Mouse (Mus musculus): Measurements from ENCODE around the gene Acadvl. TPM values are rescaled to one million over a fixed set of nuclear protein-coding genes. Genes with fewer than 3 reads are reported as not detected.
A peak's percentile ranks its signal among the peaks of the same experiment; 100 is the strongest.

The Acadvl gene
- polyA plus RNA-seq, 1 experiment: 87.8 TPM

DNA sequence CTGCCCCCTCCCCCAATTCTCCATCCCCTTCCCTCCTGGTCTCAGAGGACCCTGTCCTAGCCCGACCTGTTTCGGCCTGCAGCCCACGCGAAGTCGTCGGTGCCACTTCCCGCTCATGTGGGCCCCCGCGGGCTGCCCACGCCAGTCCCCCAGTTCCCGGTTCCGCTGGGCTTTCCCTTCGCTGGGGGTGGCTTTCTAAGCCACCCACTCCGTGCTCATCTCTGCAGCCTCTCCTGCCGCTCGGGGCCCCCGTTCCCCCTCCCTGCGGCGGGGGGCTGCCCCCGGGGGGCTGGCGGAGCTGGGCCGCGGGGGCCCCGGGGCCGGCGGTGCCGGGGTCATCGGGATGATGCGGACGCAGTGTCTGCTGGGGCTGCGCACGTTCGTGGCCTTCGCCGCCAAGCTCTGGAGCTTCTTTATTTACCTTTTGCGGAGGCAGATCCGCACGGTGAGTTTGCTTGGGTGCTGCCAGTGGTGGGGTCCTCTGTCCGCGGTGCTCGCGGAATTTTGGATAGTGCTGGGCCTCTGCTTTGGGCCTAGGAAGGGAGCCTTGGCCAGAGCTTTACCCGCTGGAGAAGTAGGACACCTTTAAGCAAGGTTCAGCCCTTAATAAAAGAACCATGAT lies 34.0 kb downstream of the Acadvl start, which contains the start of gene Ctdnep1:
Gene Ctdnep1, plus strand, starts transcription at position 16 of the 622 bp plus-strand sequence.
- peaks cover 55% of the 10 kb centered on the region for H3K36me3 ChIP-seq (ENCODE audit: control insufficient read depth, insufficient read depth)
- peaks cover 80% of the 10 kb centered on the region for H3K79me2 ChIP-seq (ENCODE audit: control insufficient read depth, insufficient read depth)
- TF ChIP-seq USF1 (IDR thresholded peaks at IDR 0.05; ENCODE audit: low read depth) (no peak), MAX (IDR thresholded peaks at IDR 0.05) (no peak), CTCF (IDR thresholded peaks at IDR 0.05; ENCODE audit: control insufficient read depth, insufficient read depth, insufficient read length) (no peak), MYOD1 (IDR thresholded peaks at IDR 0.05; ENCODE audit: control insufficient read depth, insufficient read length, low read depth) (no peak), MYOG (IDR thresholded peaks at IDR 0.05; ENCODE audit: control insufficient read depth, extremely low read depth, insufficient read length) (no peak), CEBPB (IDR thresholded peaks at IDR 0.05; ENCODE audit: low read depth) (no peak), FOSL1 (IDR thresholded peaks at IDR 0.05; ENCODE audit: insufficient read depth, low read length, poor library complexity, severe bottlenecking) (no peak)
- H3ac ChIP-seq (ENCODE audit: control insufficient read depth, insufficient read length, low read depth): peak within 1 kb of the TSS; percentile 97
- peaks cover 66% of the 10 kb centered on the region for H3K79me3 ChIP-seq (ENCODE audit: low read depth)
- no peaks in the 10 kb centered on the region for H3K27me3 ChIP-seq (ENCODE audit: control insufficient read depth, insufficient read depth, insufficient read length)
- peak within 1 kb of the TSS; percentile 94 for H3K4me3 ChIP-seq (ENCODE audit: insufficient read depth, poor library complexity, severe bottlenecking)

DNA sequence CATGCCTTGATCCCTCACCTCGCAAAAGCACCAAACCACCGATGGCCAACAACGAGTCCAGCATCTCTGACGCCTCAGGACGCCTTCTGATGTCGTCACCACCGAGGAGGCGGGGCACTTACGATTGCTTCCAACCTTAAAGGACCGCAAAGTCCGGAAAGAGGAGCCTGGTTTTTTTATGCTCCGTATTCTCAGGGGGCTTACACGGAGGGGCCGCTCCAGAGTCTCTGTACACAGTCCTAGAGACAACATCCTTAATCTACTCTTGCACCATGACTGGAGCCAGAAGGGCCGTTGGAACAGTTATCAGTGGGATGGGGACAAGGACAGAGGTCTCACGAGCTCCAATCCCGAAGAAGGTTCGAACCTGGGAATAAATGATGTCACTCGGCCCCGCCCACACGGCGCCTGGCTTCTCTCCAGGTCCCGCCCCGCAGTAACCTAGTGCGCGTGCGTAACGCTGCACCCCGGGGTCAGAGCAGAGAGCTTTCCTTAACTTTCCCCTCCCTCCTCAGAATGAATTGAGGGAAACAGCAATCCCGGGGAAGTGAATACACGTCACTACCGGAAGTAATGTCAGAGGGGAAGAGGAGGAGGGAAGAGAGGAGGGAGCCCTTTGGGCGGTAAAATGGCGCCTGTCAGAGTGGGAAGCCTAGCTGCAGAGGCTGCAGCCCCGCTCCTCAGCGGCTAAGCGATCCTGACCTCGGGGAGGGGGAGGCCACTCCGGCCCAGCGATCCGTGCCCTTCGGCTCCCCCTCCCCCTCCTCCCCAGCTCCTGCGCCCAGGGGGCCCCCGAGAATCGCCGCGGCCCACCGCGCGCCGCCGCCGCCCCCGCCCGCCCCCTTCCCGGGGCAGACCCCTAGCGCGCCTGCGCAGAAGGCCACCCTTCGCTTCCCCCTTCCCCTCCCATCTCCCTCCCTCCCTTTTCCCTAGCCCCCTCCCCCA lies 34.7 kb downstream of the Acadvl start:
- Histone ChIP-seq H3K79me3 (ENCODE audit: low read depth) (peaks cover 66% of the 10 kb centered on the region), H3K79me2 (ENCODE audit: control insufficient read depth, insufficient read depth) (peaks cover 76% of the 10 kb centered on the region), H3K4me3 (ENCODE audit: insufficient read depth, poor library complexity, severe bottlenecking) (peak overlapping the region; percentile 94), H3K36me3 (ENCODE audit: control insufficient read depth, insufficient read depth) (peaks cover 55% of the 10 kb centered on the region), H3K27me3 (ENCODE audit: control insufficient read depth, insufficient read depth, insufficient read length) (no peaks in the 10 kb centered on the region), H3ac (ENCODE audit: control insufficient read depth, insufficient read length, low read depth) (peak overlapping the region; percentile 97)
- TF ChIP-seq CTCF (IDR thresholded peaks at IDR 0.05; ENCODE audit: control insufficient read depth, insufficient read depth, insufficient read length): no peak
- TF ChIP-seq MAX (IDR thresholded peaks at IDR 0.05): peak; percentile 20
- TF ChIP-seq USF1 (IDR thresholded peaks at IDR 0.05; ENCODE audit: low read depth): peak; percentile 11
- TF ChIP-seq FOSL1 (IDR thresholded peaks at IDR 0.05; ENCODE audit: insufficient read depth, low read length, poor library complexity, severe bottlenecking): no peak
- TF ChIP-seq MYOD1 (IDR thresholded peaks at IDR 0.05; ENCODE audit: control insufficient read depth, insufficient read length, low read depth): no peak
- peak; percentile 30 for TF ChIP-seq CEBPB (IDR thresholded peaks at IDR 0.05; ENCODE audit: low read depth)
- TF ChIP-seq MYOG (IDR thresholded peaks at IDR 0.05; ENCODE audit: control insufficient read depth, extremely low read depth, insufficient read length): no peak

DNA sequence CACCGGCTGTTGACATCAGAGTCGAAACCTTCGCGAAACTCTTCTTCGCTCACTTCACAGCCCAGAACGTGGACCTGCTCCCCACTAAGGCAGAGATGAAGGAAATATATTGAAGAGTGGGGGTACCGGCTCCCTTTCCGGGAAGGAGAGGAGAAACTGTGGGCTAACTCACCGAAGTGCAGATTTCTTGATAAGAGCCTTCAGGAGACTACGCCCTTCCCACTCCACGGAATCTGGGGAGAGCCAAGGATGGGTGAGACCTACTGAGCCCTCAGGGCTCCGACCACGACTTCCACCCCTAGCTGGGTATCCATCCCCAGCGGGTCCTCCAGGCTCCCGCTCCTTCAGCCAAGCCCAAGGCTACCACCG lies 35.4 kb downstream of the Acadvl start:
- H3ac ChIP-seq (ENCODE audit: control insufficient read depth, insufficient read length, low read depth): peak overlapping the region; percentile 90
- peaks cover 70% of the 10 kb centered on the region for H3K79me2 ChIP-seq (ENCODE audit: control insufficient read depth, insufficient read depth)
- peaks cover 61% of the 10 kb centered on the region for H3K79me3 ChIP-seq (ENCODE audit: low read depth)
- no peak for TF ChIP-seq CEBPB (IDR thresholded peaks at IDR 0.05; ENCODE audit: low read depth)
- TF ChIP-seq MAX (IDR thresholded peaks at IDR 0.05): no peak
- H3K4me3 ChIP-seq (ENCODE audit: insufficient read depth, poor library complexity, severe bottlenecking): peak overlapping the region; percentile 94
- peaks cover 55% of the 10 kb centered on the region for H3K36me3 ChIP-seq (ENCODE audit: control insufficient read depth, insufficient read depth)
- no peaks in the 10 kb centered on the region for H3K27me3 ChIP-seq (ENCODE audit: control insufficient read depth, insufficient read depth, insufficient read length)

DNA sequence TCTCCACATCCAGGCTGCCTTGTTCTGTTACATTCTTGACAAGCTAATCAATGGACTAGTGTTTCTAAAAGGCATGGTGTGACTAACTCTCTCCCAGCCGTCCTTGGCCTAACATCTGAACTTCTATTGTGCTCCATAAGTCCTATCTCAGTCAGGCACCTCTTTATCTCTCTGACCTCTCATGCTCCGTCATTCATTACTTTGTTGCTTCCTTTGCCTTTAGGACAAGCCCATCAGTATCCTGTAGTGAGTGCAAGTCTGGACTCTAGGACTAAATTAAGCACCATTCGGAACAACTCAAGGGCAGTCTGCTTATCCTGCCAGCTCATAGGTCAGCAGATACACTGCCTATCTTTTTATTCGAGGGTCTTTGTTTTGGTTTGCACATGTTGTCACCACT lies 38.9 kb downstream of the Acadvl start:
- TF ChIP-seq MYOD1 (IDR thresholded peaks at IDR 0.05; ENCODE audit: control insufficient read depth, insufficient read length, low read depth): no peak
- TF ChIP-seq CEBPB (IDR thresholded peaks at IDR 0.05; ENCODE audit: low read depth): no peak
- TF ChIP-seq MAX (IDR thresholded peaks at IDR 0.05): no peak
- TF ChIP-seq MYOG (IDR thresholded peaks at IDR 0.05; ENCODE audit: control insufficient read depth, extremely low read depth, insufficient read length): no peak
- TF ChIP-seq FOSL1 (IDR thresholded peaks at IDR 0.05; ENCODE audit: insufficient read depth, low read length, poor library complexity, severe bottlenecking): no peak
- no peak for TF ChIP-seq CTCF (IDR thresholded peaks at IDR 0.05; ENCODE audit: control insufficient read depth, insufficient read depth, insufficient read length)
- no peak for TF ChIP-seq USF1 (IDR thresholded peaks at IDR 0.05; ENCODE audit: low read depth)
- Histone ChIP-seq H3K27me3 (ENCODE audit: control insufficient read depth, insufficient read depth, insufficient read length) (no peaks in the 10 kb centered on the region), H3K79me2 (ENCODE audit: control insufficient read depth, insufficient read depth) (peaks cover 34% of the 10 kb centered on the region), H3K36me3 (ENCODE audit: control insufficient read depth, insufficient read depth) (peaks cover 70% of the 10 kb centered on the region), H3ac (ENCODE audit: control insufficient read depth, insufficient read length, low read depth) (no peak overlapping the region), H3K79me3 (ENCODE audit: low read depth) (peaks cover 31% of the 10 kb centered on the region), H3K4me3 (ENCODE audit: insufficient read depth, poor library complexity, severe bottlenecking) (no peak overlapping the region)

- H3K27me3 ChIP-seq (ENCODE audit: control insufficient read depth, insufficient read depth, insufficient read length): no peaks in the 10 kb centered on the region
- H3K79me2 ChIP-seq (ENCODE audit: control insufficient read depth, insufficient read depth): peaks cover 28% of the 10 kb centered on the region
- H3K79me3 ChIP-seq (ENCODE audit: low read depth): peaks cover 26% of the 10 kb centered on the region
- no peak overlapping the region for H3K4me3 ChIP-seq (ENCODE audit: insufficient read depth, poor library complexity, severe bottlenecking)
- peaks cover 75% of the 10 kb centered on the region for H3K36me3 ChIP-seq (ENCODE audit: control insufficient read depth, insufficient read depth)
- TF ChIP-seq MYOG (IDR thresholded peaks at IDR 0.05; ENCODE audit: control insufficient read depth, extremely low read depth, insufficient read length) (no peak), CEBPB (IDR thresholded peaks at IDR 0.05; ENCODE audit: low read depth) (no peak), USF1 (IDR thresholded peaks at IDR 0.05; ENCODE audit: low read depth) (no peak), CTCF (IDR thresholded peaks at IDR 0.05; ENCODE audit: control insufficient read depth, insufficient read depth, insufficient read length) (no peak), FOSL1 (IDR thresholded peaks at IDR 0.05; ENCODE audit: insufficient read depth, low read length, poor library complexity, severe bottlenecking) (no peak)
- H3ac ChIP-seq (ENCODE audit: control insufficient read depth, insufficient read length, low read depth): no peak overlapping the region
These were observed 40.3 kb downstream of the Acadvl start for GRCm38 (mm10) chr11:69974907-69975306.

Data from C2C12 (cell line).